Mouse (Mus musculus) lung, postnatal 14 days (tissue): ENCODE results near the gene Dhx30.
A peak's percentile ranks its signal among the peaks of the same experiment; 100 is the strongest.
"Not testable (repeated sequence)": the region's sequence is repeated elsewhere in the genome, so short reads cannot be mapped to it uniquely, and the experiment has no call there.

ENCODE experiments used
- DNase-seq: peaks from one replicate; pipeline ENCODE4 v3.0.0; 2021

The Dhx30 gene

GRCm38 (mm10) chr9:110093303-110093702, 24.3 kb downstream of the Dhx30 start:
- DNase-seq: peak; percentile 24

- no peak for DNase-seq
Measured at GRCm38 (mm10) chr9:110085693-110086092, 31.9 kb downstream of the Dhx30 start.

- peak; percentile 20 for DNase-seq
Measured at GRCm38 (mm10) chr9:110084201-110084964, 33.2 kb downstream of the Dhx30 start.

- no peak for DNase-seq
Measured at GRCm38 (mm10) chr9:110081066-110081465, 36.6 kb downstream of the Dhx30 start.

GRCm38 (mm10) chr9:110076468-110076867, 41.2 kb downstream of the Dhx30 start:
- not testable (repeated sequence) for DNase-seq

GRCm38 (mm10) chr9:110071843-110072242, 45.8 kb downstream of the Dhx30 start:
- peak; percentile 84 for DNase-seq

GRCm38 (mm10) chr9:110071011-110071410, 46.6 kb downstream of the Dhx30 start:
- no peak for DNase-seq

- DNase-seq: peak; percentile 46
Measured at GRCm38 (mm10) chr9:110070358-110070757, 47.3 kb downstream of the Dhx30 start.

GRCm38 (mm10) chr9:110068745-110069144, 48.9 kb downstream of the Dhx30 start:
- DNase-seq: no peak

- DNase-seq: no peak
Measured at GRCm38 (mm10) chr9:110064641-110065040, 53.0 kb downstream of the Dhx30 start.

- no peak for DNase-seq
Measured at GRCm38 (mm10) chr9:110062861-110063260, 54.8 kb downstream of the Dhx30 start.

GRCm38 (mm10) chr9:110062405-110062804, 55.2 kb downstream of the Dhx30 start:
- DNase-seq: no peak

GRCm38 (mm10) chr9:110060761-110061160, 56.9 kb downstream of the Dhx30 start:
- no peak for DNase-seq

- no peak for DNase-seq
Measured at GRCm38 (mm10) chr9:110057200-110057599, 60.4 kb downstream of the Dhx30 start.

GRCm38 (mm10) chr9:110054781-110055180, 62.8 kb downstream of the Dhx30 start:
- no peak for DNase-seq

- no peak for DNase-seq
Measured at GRCm38 (mm10) chr9:110054080-110054421, 63.6 kb downstream of the Dhx30 start.

GRCm38 (mm10) chr9:110053305-110054079, 64.1 kb downstream of the Dhx30 start:
- no peak for DNase-seq

- DNase-seq: no peak
Measured at GRCm38 (mm10) chr9:110052951-110053304, 64.7 kb downstream of the Dhx30 start.

GRCm38 (mm10) chr9:110051869-110052661, 65.6 kb downstream of the Dhx30 start:
- DNase-seq: no peak

- no peak for DNase-seq
Measured at GRCm38 (mm10) chr9:110051184-110051583, 66.4 kb downstream of the Dhx30 start.

- no peak for DNase-seq
Measured at GRCm38 (mm10) chr9:110047857-110048256, 69.8 kb downstream of the Dhx30 start.

- DNase-seq: no peak
Measured at GRCm38 (mm10) chr9:110047260-110047659, 70.4 kb downstream of the Dhx30 start.

GRCm38 (mm10) chr9:110045763-110046377, 71.8 kb downstream of the Dhx30 start:
- DNase-seq: no peak
